Mouse (Mus musculus) cerebellum, postnatal 4 days (tissue): ENCODE measurements around the gene Fuom.

Experiments used
- DNase-seq, 2 experiments: peaks; one replicate each; pipeline ENCODE4 v3.0.0; 2022; ENCODE audit warnings: low spot score in 2 of 2, mixed read lengths in 1 of 2

The Fuom gene

DNA sequence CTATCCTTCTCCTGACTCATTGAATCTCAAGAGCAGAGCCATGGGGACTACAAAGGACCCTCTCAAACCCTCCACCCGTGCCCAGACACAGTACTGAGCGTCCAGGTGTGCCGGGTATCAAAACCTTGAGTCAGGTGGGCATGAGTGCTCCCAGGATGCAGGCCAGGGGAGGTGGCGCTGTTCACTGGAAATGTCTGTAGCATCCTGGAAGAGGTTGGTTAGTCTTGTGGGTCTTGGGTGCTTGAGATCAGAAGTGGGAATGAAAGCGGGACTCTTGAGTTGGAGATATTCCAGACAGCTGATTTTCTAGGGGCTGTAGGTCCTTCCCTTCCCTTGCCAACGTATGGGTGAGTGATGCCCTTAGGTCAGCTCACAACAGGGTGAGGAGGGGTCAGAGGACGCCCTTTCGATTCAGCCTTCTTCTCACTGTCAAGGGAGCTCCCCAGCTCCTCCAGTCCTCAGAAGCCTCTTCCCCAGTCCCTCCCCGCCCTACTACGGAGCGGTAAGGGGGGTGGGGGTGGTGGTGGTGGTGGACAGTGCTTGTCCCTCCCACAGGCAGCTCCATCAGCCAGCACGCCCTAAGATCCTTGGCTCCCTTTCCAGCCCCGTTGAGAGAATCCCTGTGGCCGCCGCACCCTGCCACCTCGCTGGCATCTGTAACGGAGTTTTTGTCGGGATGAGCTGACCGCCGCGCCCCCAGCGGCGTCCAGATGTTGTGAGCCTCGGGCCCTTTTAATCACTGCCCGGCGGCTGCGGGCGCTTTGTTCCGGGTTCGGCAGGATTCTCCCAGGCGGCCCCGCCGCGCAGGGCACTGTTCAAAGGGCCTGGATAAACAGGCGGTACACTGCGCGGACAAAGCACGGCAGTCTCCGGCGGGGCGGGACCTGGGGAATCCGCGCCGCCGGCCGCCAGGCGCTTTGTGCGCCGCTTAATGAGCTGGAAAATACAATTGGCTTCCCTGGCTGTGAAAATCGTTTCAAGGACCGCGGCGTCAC, 44.5 kb downstream of the Fuom start:
- peak in 1 of 2 experiments; percentile 49 for DNase-seq

DNA sequence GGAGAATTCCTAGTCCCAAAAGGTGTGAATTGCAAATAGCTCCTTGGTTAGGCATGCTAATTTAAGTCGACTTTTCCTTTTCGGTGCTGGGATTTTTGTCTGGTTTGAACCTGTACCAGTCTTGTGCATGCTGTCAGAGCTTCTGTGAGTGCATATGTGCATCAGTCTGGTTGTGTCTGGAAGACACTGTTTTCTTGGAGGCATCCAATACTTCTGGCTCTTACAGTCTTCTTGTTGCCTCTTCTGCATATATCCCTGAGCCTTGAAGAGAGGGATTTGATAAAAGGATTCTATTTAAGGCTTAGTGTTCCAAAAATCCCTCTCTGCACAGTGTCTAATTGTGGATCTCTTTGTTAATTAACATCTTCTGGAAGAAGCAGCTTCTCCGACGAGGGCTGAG, 48.1 kb downstream of the Fuom start:
- DNase-seq: no peak

DNA sequence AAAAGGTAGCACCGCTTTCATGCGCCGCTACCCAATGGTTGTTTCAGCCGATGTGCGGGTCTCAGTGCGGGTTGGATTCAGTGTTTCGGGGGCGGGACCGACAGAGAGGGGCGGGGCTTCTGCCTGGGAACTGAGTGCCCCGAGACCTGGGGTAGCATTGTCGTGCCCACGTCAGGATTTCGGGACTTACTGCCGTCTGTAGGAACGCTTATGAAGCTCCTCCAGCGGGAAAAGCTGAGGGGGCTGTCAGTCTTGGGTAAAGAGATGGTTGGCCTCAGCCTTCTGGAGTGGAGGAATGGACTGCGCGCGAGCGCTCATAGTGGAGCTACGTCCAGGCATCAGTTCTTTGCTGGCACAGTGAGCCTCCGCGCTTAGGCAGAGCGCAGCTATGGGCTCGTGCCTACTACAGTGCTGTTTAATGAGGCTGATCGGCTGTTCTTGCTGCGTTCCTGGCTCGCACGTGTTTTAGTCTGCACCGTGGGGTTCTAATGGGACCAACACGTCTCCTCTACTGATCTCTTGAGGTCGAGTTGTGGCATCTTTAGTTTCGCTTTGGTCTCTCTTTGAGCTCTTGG, 53.0 kb downstream of the Fuom start:
- no peak for DNase-seq

DNA sequence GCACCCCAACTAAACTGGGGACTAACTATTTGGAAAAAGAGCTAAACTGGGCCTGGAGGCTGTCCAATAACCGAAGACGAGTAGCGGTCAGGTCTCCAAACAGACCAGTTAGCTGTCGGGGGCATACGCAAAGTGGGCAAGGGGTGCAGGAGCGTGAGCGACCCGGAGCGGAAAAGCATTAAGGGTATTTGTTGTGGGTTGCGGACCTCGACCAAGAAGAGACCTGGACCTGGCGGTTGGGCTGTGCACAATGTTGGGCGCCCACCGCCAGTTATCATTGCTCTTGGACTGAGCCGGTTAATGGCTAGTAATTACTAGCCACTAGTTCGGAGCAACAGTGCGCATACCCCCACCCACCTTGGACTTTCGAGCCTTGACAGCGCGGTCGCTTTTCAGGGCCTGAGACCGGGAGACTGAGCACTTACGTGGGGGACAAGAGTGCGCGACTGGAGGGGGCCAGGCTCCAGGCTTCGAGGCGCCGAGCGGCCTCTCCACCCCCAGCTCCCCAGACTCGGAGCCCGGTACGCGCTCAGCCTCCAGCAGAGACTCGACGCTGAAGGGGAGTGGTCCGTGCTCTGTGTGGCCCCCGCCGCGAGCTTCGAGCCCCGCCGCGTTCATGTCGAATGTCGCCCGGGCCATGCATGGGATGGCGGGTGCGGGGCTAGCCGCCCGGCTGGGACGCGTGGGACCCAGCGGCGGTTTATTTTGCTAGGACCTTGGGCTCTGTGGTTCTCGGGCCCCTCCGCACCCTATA, 53.7 kb downstream of the Fuom start, which contains the start of gene Msx3:
Msx3 (minus strand) TSS at position 729 of the 754 bp plus-strand sequence.
- no peak for DNase-seq

DNA sequence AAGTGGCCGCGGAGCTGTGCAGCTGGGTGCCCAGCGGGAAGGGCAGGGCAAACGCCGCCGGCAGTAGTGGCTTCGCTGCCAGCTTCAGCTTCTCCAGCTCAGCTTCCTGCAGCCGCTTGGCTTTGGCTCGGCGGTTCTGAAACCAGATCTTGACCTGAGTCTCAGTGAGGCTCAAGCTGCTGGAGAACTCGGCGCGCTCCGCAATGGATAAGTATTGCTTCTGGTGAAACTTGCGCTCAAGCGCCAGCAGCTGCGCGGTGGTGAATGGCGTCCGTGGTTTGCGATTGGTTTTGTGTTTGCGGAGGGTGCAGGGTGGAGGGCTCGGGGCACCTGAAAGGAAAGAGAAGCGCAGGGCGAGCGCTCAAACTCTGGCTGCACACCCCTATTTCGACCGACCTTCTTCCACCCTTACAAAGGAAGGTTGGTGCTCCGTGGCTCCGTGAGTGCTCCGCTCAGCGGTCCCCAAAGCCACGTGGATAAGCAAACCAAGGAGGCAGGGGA, 54.4 kb downstream of the Fuom start:
- peak in 1 of 2 experiments; percentile 34 for DNase-seq
